Mouse (Mus musculus): Measurements from ENCODE around the gene Acss2. TPM values are rescaled to one million over a fixed set of nuclear protein-coding genes. Genes with fewer than 3 reads are reported as not detected.
A peak's percentile ranks its signal among the peaks of the same experiment; 100 is the strongest.

The Acss2 gene
- polyA plus RNA-seq, 1 experiment from 2014 or later: 17.5 TPM

DNA sequence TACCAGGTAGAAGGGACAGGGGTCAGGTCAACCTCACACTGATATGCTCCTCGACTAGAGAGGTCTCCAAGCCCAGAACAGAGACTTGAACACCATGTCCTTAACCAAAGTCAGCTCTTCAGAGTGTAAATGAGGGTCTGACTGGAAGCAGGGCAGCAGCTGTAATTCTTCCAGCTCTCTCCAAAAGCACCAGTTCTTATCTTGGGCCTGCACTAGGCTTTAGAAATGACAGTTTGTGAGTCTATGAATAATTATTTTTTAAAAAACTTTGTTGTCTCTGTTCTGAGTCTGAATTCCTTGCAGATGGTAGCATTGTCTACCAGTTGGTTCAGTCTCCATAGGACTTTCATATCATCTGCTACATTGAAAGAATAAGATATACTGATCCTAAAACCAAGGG is 44.5 kb downstream of the Acss2 start:
- Histone ChIP-seq H3K27ac (ENCODE audit: low read depth, low read length) (no peak overlapping the region), H3K27me3 (replicated peaks; ENCODE audit: control insufficient read depth, insufficient read depth, low read length) (no peaks in the 10 kb centered on the region), H3K4me2 (ENCODE audit: low read length) (no peak overlapping the region), H3K9me3 (replicated peaks; ENCODE audit: control insufficient read depth, low read length) (no peaks in the 10 kb centered on the region), H3K4me3 (ENCODE audit: low read depth, low read length) (no peak overlapping the region), H3K36me3 (ENCODE audit: control insufficient read depth, insufficient read depth, low read length) (0 out of 2 replicates have a peak, but pooled peaks cover 2% of the 10 kb centered on the region), H3K4me1 (ENCODE audit: control insufficient read depth, insufficient read depth, low read length) (no peaks in the 10 kb centered on the region), H3K9ac (ENCODE audit: low read length) (no peak overlapping the region)
- ATAC-seq: no peak
- 48% methylated on average over 1 of the region's 1 CpGs for WGBS
- no peak for DNase-seq (ENCODE audit: low spot score)

DNA sequence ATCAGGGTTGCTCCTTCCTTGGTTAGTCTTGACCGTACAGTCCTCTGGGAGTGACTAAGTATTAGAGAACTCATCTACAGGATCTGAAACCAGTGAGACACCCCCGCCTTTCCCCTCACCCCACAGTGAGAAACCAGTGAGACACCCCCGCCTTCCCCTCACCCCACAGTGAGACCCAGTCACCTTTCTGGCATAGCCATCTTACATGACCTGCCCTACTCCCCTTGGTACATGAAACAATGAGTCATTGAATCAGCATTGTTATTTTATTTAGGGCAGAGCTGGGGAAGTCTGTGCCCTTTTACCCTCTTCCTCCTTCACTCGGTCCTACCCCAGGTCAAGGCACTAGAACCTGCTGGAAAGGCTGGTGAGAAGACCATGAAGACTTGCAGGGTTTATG is 45.2 kb downstream of the Acss2 start:
- Histone ChIP-seq H3K27me3 (replicated peaks; ENCODE audit: control insufficient read depth, insufficient read depth, low read length) (no peaks in the 10 kb centered on the region), H3K9me3 (replicated peaks; ENCODE audit: control insufficient read depth, low read length) (no peaks in the 10 kb centered on the region), H3K4me3 (ENCODE audit: low read depth, low read length) (no peak overlapping the region), H3K36me3 (ENCODE audit: control insufficient read depth, insufficient read depth, low read length) (0 out of 2 replicates have a peak, but pooled peaks cover 2% of the 10 kb centered on the region), H3K27ac (ENCODE audit: low read depth, low read length) (no peak overlapping the region), H3K4me2 (ENCODE audit: low read length) (no peak overlapping the region), H3K9ac (ENCODE audit: low read length) (no peak overlapping the region), H3K4me1 (ENCODE audit: control insufficient read depth, insufficient read depth, low read length) (no peaks in the 10 kb centered on the region)
- ATAC-seq: no peak
- DNase-seq (ENCODE audit: low spot score): no peak
- WGBS: 77% methylated on average over 4 of the region's 4 CpGs

GRCm38 (mm10) chr2:155567751-155568150 is 50.0 kb downstream of the Acss2 start:
- Histone ChIP-seq H3K4me2 (ENCODE audit: low read length) (no peak overlapping the region), H3K27me3 (replicated peaks; ENCODE audit: control insufficient read depth, insufficient read depth, low read length) (no peaks in the 10 kb centered on the region), H3K9ac (ENCODE audit: low read length) (no peak overlapping the region), H3K36me3 (ENCODE audit: control insufficient read depth, insufficient read depth, low read length) (no peaks in the 10 kb centered on the region), H3K9me3 (replicated peaks; ENCODE audit: control insufficient read depth, low read length) (no peaks in the 10 kb centered on the region), H3K4me3 (ENCODE audit: low read depth, low read length) (no peak overlapping the region), H3K27ac (ENCODE audit: low read depth, low read length) (no peak overlapping the region), H3K4me1 (ENCODE audit: control insufficient read depth, insufficient read depth, low read length) (no peaks in the 10 kb centered on the region; the same call in 1 of the 2 replicates)
- WGBS: 90% methylated on average over 5 of the region's 5 CpGs
- no peak for DNase-seq (ENCODE audit: low spot score)
- ATAC-seq: no peak

- H3K9ac ChIP-seq (ENCODE audit: low read length): no peak overlapping the region
These were observed 51.6 kb downstream of the Acss2 start for GRCm38 (mm10) chr2:155569223-155569807.

GRCm38 (mm10) chr2:155573001-155573400 is 55.3 kb downstream of the Acss2 start:
- no peak for DNase-seq (ENCODE audit: low spot score)
- H3K9me3 ChIP-seq (replicated peaks; ENCODE audit: control insufficient read depth, low read length): no peaks in the 10 kb centered on the region
- no peaks in the 10 kb centered on the region for H3K27me3 ChIP-seq (replicated peaks; ENCODE audit: control insufficient read depth, insufficient read depth, low read length)
- H3K27ac ChIP-seq (ENCODE audit: low read depth, low read length): no peak overlapping the region
- no peak overlapping the region for H3K4me2 ChIP-seq (ENCODE audit: low read length)
- 94% methylated on average over 9 of the region's 9 CpGs for whole genome bisulfite sequencing
- no peaks in the 10 kb centered on the region for H3K36me3 ChIP-seq (ENCODE audit: control insufficient read depth, insufficient read depth, low read length)
- H3K4me3 ChIP-seq (ENCODE audit: low read depth, low read length): no peak overlapping the region
- no peaks in the 10 kb centered on the region; the same call in 1 of the 2 replicates for H3K4me1 ChIP-seq (ENCODE audit: control insufficient read depth, insufficient read depth, low read length)
- ATAC-seq: no peak
- H3K9ac ChIP-seq (ENCODE audit: low read length): no peak overlapping the region

More at GRCm38 (mm10) chr2:155569223-155569807, 51.6 kb downstream of the Acss2 start:
- no peak overlapping the region for H3K27ac ChIP-seq (ENCODE audit: low read depth, low read length)
- no peak overlapping the region for H3K4me2 ChIP-seq (ENCODE audit: low read length)
- no peak for ATAC-seq
- WGBS: 5% methylated on average over 3 of the region's 3 CpGs
- H3K36me3 ChIP-seq (ENCODE audit: control insufficient read depth, insufficient read depth, low read length): no peaks in the 10 kb centered on the region
- DNase-seq (ENCODE audit: low spot score): no peak
- H3K9me3 ChIP-seq (replicated peaks; ENCODE audit: control insufficient read depth, low read length): no peaks in the 10 kb centered on the region
- H3K4me1 ChIP-seq (ENCODE audit: control insufficient read depth, insufficient read depth, low read length): no peaks in the 10 kb centered on the region; the same call in 1 of the 2 replicates
- H3K27me3 ChIP-seq (replicated peaks; ENCODE audit: control insufficient read depth, insufficient read depth, low read length): no peaks in the 10 kb centered on the region
- no peak overlapping the region for H3K4me3 ChIP-seq (ENCODE audit: low read depth, low read length)

- H3K4me3 ChIP-seq (ENCODE audit: low read depth, low read length): no peak overlapping the region
- no peaks in the 10 kb centered on the region for H3K27me3 ChIP-seq (replicated peaks; ENCODE audit: control insufficient read depth, insufficient read depth, low read length)
- H3K4me1 ChIP-seq (ENCODE audit: control insufficient read depth, insufficient read depth, low read length): no peaks in the 10 kb centered on the region; the same call in 1 of the 2 replicates
- H3K36me3 ChIP-seq (ENCODE audit: control insufficient read depth, insufficient read depth, low read length): no peaks in the 10 kb centered on the region
- H3K27ac ChIP-seq (ENCODE audit: low read depth, low read length): no peak overlapping the region
- no peaks in the 10 kb centered on the region for H3K9me3 ChIP-seq (replicated peaks; ENCODE audit: control insufficient read depth, low read length)
- 83% methylated on average over 7 of the region's 7 CpGs for WGBS
- no peak overlapping the region for H3K9ac ChIP-seq (ENCODE audit: low read length)
- peak; percentile 7 for DNase-seq (ENCODE audit: low spot score)
- H3K4me2 ChIP-seq (ENCODE audit: low read length): no peak overlapping the region
- ATAC-seq: no peak
These were observed 56.2 kb downstream of the Acss2 start for GRCm38 (mm10) chr2:155573996-155574395.

- H3K27me3 ChIP-seq (replicated peaks; ENCODE audit: control insufficient read depth, insufficient read depth, low read length): no peaks in the 10 kb centered on the region
- WGBS: 69% methylated on average over 4 of the region's 4 CpGs
- H3K9ac ChIP-seq (ENCODE audit: low read length): no peak overlapping the region
- no peak overlapping the region for H3K4me3 ChIP-seq (ENCODE audit: low read depth, low read length)
- H3K27ac ChIP-seq (ENCODE audit: low read depth, low read length): no peak overlapping the region
- H3K9me3 ChIP-seq (replicated peaks; ENCODE audit: control insufficient read depth, low read length): no peaks in the 10 kb centered on the region
- H3K4me2 ChIP-seq (ENCODE audit: low read length): no peak overlapping the region
- ATAC-seq (no peak), DNase-seq (ENCODE audit: low spot score) (peak; percentile 33)
- no peaks in the 10 kb centered on the region for H3K4me1 ChIP-seq (ENCODE audit: control insufficient read depth, insufficient read depth, low read length)
- H3K36me3 ChIP-seq (ENCODE audit: control insufficient read depth, insufficient read depth, low read length): no peaks in the 10 kb centered on the region
These were observed 57.0 kb downstream of the Acss2 start for GRCm38 (mm10) chr2:155574700-155575099.

DNA sequence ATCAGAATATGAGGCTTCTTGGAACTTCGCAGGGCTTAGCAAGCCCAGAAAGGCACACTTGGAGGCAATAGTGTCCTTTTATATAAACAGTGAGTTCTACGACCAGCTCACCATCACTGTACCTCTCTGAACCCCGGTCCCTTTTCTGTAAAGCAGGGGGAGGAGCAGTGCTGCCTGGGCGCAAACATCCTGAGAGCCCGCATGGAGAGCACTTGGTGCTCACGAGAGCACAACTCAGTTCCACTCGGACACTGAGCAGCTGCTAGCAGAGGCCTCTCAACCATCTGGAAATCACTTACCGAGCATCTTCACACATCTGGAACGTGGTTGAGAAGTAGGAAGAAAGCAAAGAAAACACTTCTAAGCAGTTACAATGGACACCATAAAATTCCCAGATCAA is 58.9 kb downstream of the Acss2 start:
- no peaks in the 10 kb centered on the region for H3K27me3 ChIP-seq (replicated peaks; ENCODE audit: control insufficient read depth, insufficient read depth, low read length)

DNA sequence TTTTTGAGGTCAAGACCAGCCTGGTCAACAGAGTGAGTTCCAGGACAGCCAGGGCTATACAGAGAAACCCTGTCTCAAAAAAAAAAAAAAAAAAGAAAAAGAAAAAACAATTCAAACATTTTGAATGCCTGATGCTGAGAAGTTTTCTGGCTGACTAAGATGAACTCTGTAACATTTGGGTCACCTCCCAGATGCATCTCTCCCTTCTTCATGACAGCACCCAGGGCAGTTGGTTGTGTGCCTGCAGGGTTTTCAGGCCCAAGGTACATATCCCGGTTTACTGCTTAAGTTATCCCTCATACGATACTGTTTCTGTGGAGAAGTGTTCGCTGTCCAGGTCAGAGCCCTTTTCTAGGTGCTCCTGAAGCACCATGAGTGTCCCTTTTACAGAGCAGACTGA is 62.6 kb downstream of the Acss2 start:
- H3K9ac ChIP-seq (ENCODE audit: low read length): no peak overlapping the region
- no peaks in the 10 kb centered on the region for H3K36me3 ChIP-seq (ENCODE audit: control insufficient read depth, insufficient read depth, low read length)
- ATAC-seq (no peak), DNase-seq (ENCODE audit: low spot score) (no peak)
- no peak overlapping the region for H3K27ac ChIP-seq (ENCODE audit: low read depth, low read length)
- H3K4me2 ChIP-seq (ENCODE audit: low read length): no peak overlapping the region
- WGBS: 91% methylated on average over 3 of the region's 3 CpGs
- H3K27me3 ChIP-seq (replicated peaks; ENCODE audit: control insufficient read depth, insufficient read depth, low read length): no peaks in the 10 kb centered on the region
- no peaks in the 10 kb centered on the region for H3K9me3 ChIP-seq (replicated peaks; ENCODE audit: control insufficient read depth, low read length)
- H3K4me3 ChIP-seq (ENCODE audit: low read depth, low read length): no peak overlapping the region
- H3K4me1 ChIP-seq (ENCODE audit: control insufficient read depth, insufficient read depth, low read length): no peaks in the 10 kb centered on the region

More for the DNA sequence above, 58.9 kb downstream of the Acss2 start:
- no peaks in the 10 kb centered on the region for H3K36me3 ChIP-seq (ENCODE audit: control insufficient read depth, insufficient read depth, low read length)
- H3K9ac ChIP-seq (ENCODE audit: low read length): no peak overlapping the region
- no peak overlapping the region for H3K4me3 ChIP-seq (ENCODE audit: low read depth, low read length)
- no peak for ATAC-seq
- no peaks in the 10 kb centered on the region for H3K4me1 ChIP-seq (ENCODE audit: control insufficient read depth, insufficient read depth, low read length)
- no peak for DNase-seq (ENCODE audit: low spot score)
- H3K9me3 ChIP-seq (replicated peaks; ENCODE audit: control insufficient read depth, low read length): no peaks in the 10 kb centered on the region
- H3K27ac ChIP-seq (ENCODE audit: low read depth, low read length): no peak overlapping the region
- H3K4me2 ChIP-seq (ENCODE audit: low read length): no peak overlapping the region
- WGBS: 84% methylated on average over 9 of the region's 9 CpGs

Data from forebrain, embryonic 14.5 days (tissue).